Mouse (Mus musculus): Measurements from ENCODE around the gene Mgat4a.

The Mgat4a gene

GRCm38 (mm10) chr1:37495104-37495503, 45.7 kb downstream of the Mgat4a start:
- DNase-seq, result no peak

GRCm38 (mm10) chr1:37491672-37492071, 49.1 kb downstream of the Mgat4a start:
- no peak for DNase-seq

GRCm38 (mm10) chr1:37490691-37491212, 50.1 kb downstream of the Mgat4a start:
- no peak for DNase-seq

- DNase-seq, result no peak
These were observed 52.3 kb downstream of the Mgat4a start for GRCm38 (mm10) chr1:37488531-37488930.

- DNase-seq, result no peak
These were observed 53.8 kb downstream of the Mgat4a start for GRCm38 (mm10) chr1:37486994-37487393.

- no peak for DNase-seq
These were observed 54.4 kb downstream of the Mgat4a start for GRCm38 (mm10) chr1:37486439-37486838.

- DNase-seq, result no peak
These were observed 56.2 kb downstream of the Mgat4a start for GRCm38 (mm10) chr1:37484612-37485011.

GRCm38 (mm10) chr1:37481331-37481730, 59.5 kb downstream of the Mgat4a start:
- no peak for DNase-seq

GRCm38 (mm10) chr1:37480731-37481130, 60.1 kb downstream of the Mgat4a start:
- no peak for DNase-seq

GRCm38 (mm10) chr1:37479759-37480158, 61.1 kb downstream of the Mgat4a start:
- DNase-seq, result no peak

- no peak for DNase-seq
These were observed 61.7 kb downstream of the Mgat4a start for GRCm38 (mm10) chr1:37479074-37479473.

GRCm38 (mm10) chr1:37478416-37478815, 62.4 kb downstream of the Mgat4a start:
- DNase-seq, result no peak

- no peak for DNase-seq
These were observed 62.9 kb downstream of the Mgat4a start for GRCm38 (mm10) chr1:37477928-37478327.

- no peak for DNase-seq
These were observed 63.6 kb downstream of the Mgat4a start for GRCm38 (mm10) chr1:37477250-37477649.

- DNase-seq, result no peak
These were observed 65.5 kb downstream of the Mgat4a start for GRCm38 (mm10) chr1:37475312-37475711.

GRCm38 (mm10) chr1:37474634-37475190, 66.1 kb downstream of the Mgat4a start:
- DNase-seq, result no peak

GRCm38 (mm10) chr1:37474046-37474445, 66.8 kb downstream of the Mgat4a start:
- DNase-seq, result no peak

- no peak for DNase-seq
These were observed 67.6 kb downstream of the Mgat4a start for GRCm38 (mm10) chr1:37473251-37473650.

GRCm38 (mm10) chr1:37471179-37472148, 69.4 kb downstream of the Mgat4a start:
- no peak for DNase-seq

- no peak for DNase-seq
These were observed 71.8 kb downstream of the Mgat4a start for GRCm38 (mm10) chr1:37469007-37469406.

GRCm38 (mm10) chr1:37467806-37468205, 73.0 kb downstream of the Mgat4a start:
- DNase-seq, result no peak

GRCm38 (mm10) chr1:37466322-37466995, 74.4 kb downstream of the Mgat4a start:
- DNase-seq, result no peak

- no peak for DNase-seq
These were observed 75.9 kb downstream of the Mgat4a start for GRCm38 (mm10) chr1:37464878-37465452.

All from kidney, adult 18-20 months (tissue).